Mouse (Mus musculus): ENCODE measurements around the gene Urad.

Gene Urad

GRCm38 (mm10) chr5:147272046-147272807 lies 50.0 kb downstream of the Urad start:
- 0 out of 2 replicates have a peak, but pooled peaks cover 3% of the 10 kb centered on the region for H3K27me3 ChIP-seq (ENCODE audit: control insufficient read depth, insufficient read depth, low read length, poor library complexity, severe bottlenecking)
- H3K36me3 ChIP-seq (ENCODE audit: control insufficient read depth, insufficient read depth, low read length, poor library complexity, severe bottlenecking), result no peaks in the 10 kb centered on the region
- no peak for DNase-seq (ENCODE audit: low read depth, low spot score)

- H3K36me3 ChIP-seq (ENCODE audit: control insufficient read depth, insufficient read depth, low read length, poor library complexity, severe bottlenecking), result no peaks in the 10 kb centered on the region
- DNase-seq (ENCODE audit: low read depth, low spot score), result no peak
- 0 out of 2 replicates have a peak, but pooled peaks cover 3% of the 10 kb centered on the region for H3K27me3 ChIP-seq (ENCODE audit: control insufficient read depth, insufficient read depth, low read length, poor library complexity, severe bottlenecking)
Observed at GRCm38 (mm10) chr5:147270673-147271655, 51.3 kb downstream of the Urad start.

- Histone ChIP-seq H3K27me3 (ENCODE audit: control insufficient read depth, insufficient read depth, low read length, poor library complexity, severe bottlenecking) (peaks cover 3% of the 10 kb centered on the region; the same call in 1 of the 2 replicates), H3K36me3 (ENCODE audit: control insufficient read depth, insufficient read depth, low read length, poor library complexity, severe bottlenecking) (no peaks in the 10 kb centered on the region)
- no peak for DNase-seq (ENCODE audit: low read depth, low spot score)
Observed at GRCm38 (mm10) chr5:147269926-147270672, 52.1 kb downstream of the Urad start, which contains the start of gene Pdx1. TSS of gene Pdx1 (plus strand) at chr5:147269959.

GRCm38 (mm10) chr5:147269371-147269770 lies 52.9 kb downstream of the Urad start:
- Histone ChIP-seq H3K27me3 (ENCODE audit: control insufficient read depth, insufficient read depth, low read length, poor library complexity, severe bottlenecking) (peaks cover 3% of the 10 kb centered on the region; the same call in 1 of the 2 replicates), H3K36me3 (ENCODE audit: control insufficient read depth, insufficient read depth, low read length, poor library complexity, severe bottlenecking) (no peaks in the 10 kb centered on the region)
- DNase-seq (ENCODE audit: low read depth, low spot score), result no peak

GRCm38 (mm10) chr5:147268728-147269127 lies 53.5 kb downstream of the Urad start:
- Histone ChIP-seq H3K27me3 (ENCODE audit: control insufficient read depth, insufficient read depth, low read length, poor library complexity, severe bottlenecking) (peaks cover 3% of the 10 kb centered on the region; the same call in 1 of the 2 replicates), H3K36me3 (ENCODE audit: control insufficient read depth, insufficient read depth, low read length, poor library complexity, severe bottlenecking) (no peaks in the 10 kb centered on the region)
- DNase-seq (ENCODE audit: low read depth, low spot score), result no peak

GRCm38 (mm10) chr5:147267434-147267833 lies 54.8 kb downstream of the Urad start:
- H3K36me3 ChIP-seq (ENCODE audit: control insufficient read depth, insufficient read depth, low read length, poor library complexity, severe bottlenecking), result no peaks in the 10 kb centered on the region
- DNase-seq (ENCODE audit: low read depth, low spot score), result no peak
- H3K27me3 ChIP-seq (ENCODE audit: control insufficient read depth, insufficient read depth, low read length, poor library complexity, severe bottlenecking), result peaks cover 3% of the 10 kb centered on the region; the same call in 1 of the 2 replicates
